Mouse (Mus musculus) liver, postnatal 0 days (tissue): ENCODE data around the gene Pgap2.
A peak's percentile ranks its signal among the peaks of the same experiment; 100 is the strongest.

ENCODE experiments used
- CTCF ChIP-seq: sonication (generic); IDR thresholded peaks from 2 replicates; pipeline ENCODE4 v1.5.1; 2016; ENCODE audit warnings: antibody characterized with exemption, low read depth
- EP300 ChIP-seq: IDR thresholded peaks from 2 replicates; pipeline ENCODE4 v1.6.1; 2016; ENCODE audit warnings: antibody characterized with exemption, low read depth, mild to moderate bottlenecking

DNA sequence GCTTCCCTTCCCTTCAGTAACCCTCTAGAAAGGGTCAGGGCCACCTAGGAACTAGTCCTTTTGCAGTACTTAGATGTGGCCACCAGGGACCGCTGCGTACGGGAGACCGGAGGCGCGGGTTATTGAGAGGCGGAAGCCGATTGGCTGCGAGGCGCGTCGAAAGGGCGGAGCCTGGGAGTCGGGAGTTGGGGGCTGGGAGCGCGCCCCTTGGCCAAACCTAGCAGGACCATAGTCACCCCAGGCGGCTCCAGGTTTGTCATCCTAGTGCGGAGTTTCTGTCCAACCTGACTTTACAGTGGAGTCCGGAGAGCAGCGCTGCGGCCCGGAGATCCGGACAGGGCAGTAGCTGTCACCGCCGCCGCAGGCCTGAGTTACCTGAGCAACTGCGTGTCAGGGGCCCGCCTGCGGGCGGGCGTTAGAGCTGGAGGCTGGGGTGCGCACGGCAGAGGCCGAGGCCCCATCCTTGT lies 57.1 kb downstream of the Pgap2 start:
- TF ChIP-seq CTCF (peak; percentile 96), EP300 (no peak)
